Mouse (Mus musculus): Measurements from ENCODE around the gene Spon2.

DNA sequence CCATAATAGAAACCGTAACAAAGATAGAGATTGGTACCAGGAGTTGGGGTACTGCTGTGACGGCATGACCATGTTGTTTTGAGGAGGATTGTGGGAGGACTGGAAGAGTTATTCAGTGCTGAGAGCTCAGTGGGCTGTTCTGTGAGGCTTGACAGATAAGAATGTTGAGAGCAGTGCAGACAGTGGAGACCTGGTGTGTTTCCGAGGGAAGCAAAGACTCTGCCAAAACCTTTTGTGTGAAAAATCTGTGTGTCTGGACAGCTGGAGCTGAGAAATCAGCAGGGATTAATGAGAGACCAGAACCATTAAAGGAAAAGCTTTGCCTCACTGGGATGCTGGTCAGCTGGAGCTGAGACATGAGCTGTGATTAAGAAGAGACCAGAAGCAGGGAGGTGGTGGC is 21.7 kb upstream of the Spon2 start:
- TF ChIP-seq POLR2A (IDR thresholded peaks at IDR 0.05; ENCODE audit: insufficient read length, low read depth) (no peak), MAX (IDR thresholded peaks at IDR 0.05; ENCODE audit: low read depth) (no peak), CEBPB (IDR thresholded peaks at IDR 0.05; ENCODE audit: insufficient read depth, poor library complexity, severe bottlenecking) (no peak), TCF12 (IDR thresholded peaks at IDR 0.05; ENCODE audit: insufficient read depth, poor library complexity, severe bottlenecking) (no peak), MYOD1 (IDR thresholded peaks at IDR 0.05; ENCODE audit: control insufficient read depth in 1 of 3, insufficient read length in 2 of 3, low read depth in 2 of 3) (no peak), E2F4 (IDR thresholded peaks at IDR 0.05; ENCODE audit: insufficient read depth) (no peak), REST (IDR thresholded peaks at IDR 0.05; ENCODE audit: insufficient read depth, insufficient read length) (no peak), USF1 (IDR thresholded peaks at IDR 0.05; ENCODE audit: low read depth) (no peak), SRF (IDR thresholded peaks at IDR 0.05; ENCODE audit: control insufficient read depth, insufficient read length, low read depth) (no peak), MYOG (IDR thresholded peaks at IDR 0.05; ENCODE audit: control insufficient read depth in 1 of 3, insufficient read depth in 1 of 3, insufficient read length in 2 of 3, low read depth in 2 of 3) (no peak), TCF3 (IDR thresholded peaks at IDR 0.05; ENCODE audit: insufficient read length, low read depth) (no peak), POLR2AphosphoS2 (IDR thresholded peaks at IDR 0.05; ENCODE audit: insufficient read length, low read depth) (no peak)
